Mouse (Mus musculus) spleen, adult 2 months (tissue): ENCODE results near the gene Pigm.

Experiments used
- CTCF ChIP-seq: fragments of 200-500 bp; IDR thresholded peaks from 2 replicates; pipeline ENCODE4 v1.5.1; 2011; ENCODE audit warnings: mild to moderate bottlenecking, inconsistent platforms; ENCODE audit not compliant: insufficient read depth, insufficient read length, insufficient replicate concordance; ENCODE audit errors: extremely low read depth
- POLR2A ChIP-seq: fragments of 200-500 bp; IDR thresholded peaks from 2 replicates; pipeline ENCODE4 v1.6.1; 2011; ENCODE audit warnings: low read depth, low read length, inconsistent platforms

- TF ChIP-seq CTCF: no peak
- no peak for TF ChIP-seq POLR2A
These were observed 33.6 kb upstream of the Pigm start for GRCm38 (mm10) chr1:172342729-172343128.
